Mouse (Mus musculus) urinary bladder, postnatal 10 days (tissue): Measurements from ENCODE around the gene Rpap2.

Source experiments
- DNase-seq: peaks from one replicate; pipeline ENCODE4 v3.0.0; 2022; ENCODE audit warnings: low spot score

Rpap2 gene

DNA sequence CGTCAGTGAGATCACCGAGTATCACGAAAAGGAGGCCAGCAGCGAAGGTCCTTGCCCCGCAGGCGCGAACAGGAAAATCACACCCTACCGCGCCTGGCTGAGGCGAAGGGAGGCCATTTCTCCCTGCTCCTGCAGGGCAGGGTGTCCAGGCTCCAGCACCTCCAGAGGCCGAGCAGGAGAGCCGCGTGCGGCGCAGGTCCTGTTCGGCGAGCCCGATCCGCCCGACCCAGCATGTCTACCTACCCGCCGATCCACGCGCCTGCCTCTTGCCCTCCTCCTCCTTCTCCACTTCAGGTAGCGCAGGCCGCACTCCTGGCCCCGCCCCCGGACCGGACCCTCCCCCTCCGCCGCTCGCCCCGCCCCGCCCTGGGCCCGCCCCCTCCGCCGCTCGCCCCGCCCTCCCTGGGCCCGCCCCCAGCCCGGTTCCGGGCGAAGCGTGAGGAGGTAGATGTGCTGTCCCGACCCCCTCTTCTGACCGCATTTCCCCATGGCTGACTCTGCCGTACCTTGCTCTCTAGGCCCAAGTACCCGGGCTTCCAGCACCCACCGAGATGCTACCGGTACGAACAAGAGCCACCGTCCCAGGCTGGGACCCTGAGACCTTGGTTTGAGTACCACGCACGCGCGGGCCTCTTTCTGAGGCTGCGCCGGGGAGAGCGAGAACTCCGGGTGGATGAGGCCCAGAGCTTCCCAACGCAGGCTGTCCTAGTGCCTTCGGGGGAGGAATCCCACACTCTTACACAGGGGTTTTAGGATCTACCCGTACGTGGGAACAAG, at the start of gene Rpap2, which contains the start of gene Glmn:
TSS of gene Rpap2 (plus strand) at position 73 of the 777 bp plus-strand sequence.
TSS of gene Glmn (minus strand) at position 588 of the 777 bp plus-strand sequence.
- peak; percentile 55 for DNase-seq

DNA sequence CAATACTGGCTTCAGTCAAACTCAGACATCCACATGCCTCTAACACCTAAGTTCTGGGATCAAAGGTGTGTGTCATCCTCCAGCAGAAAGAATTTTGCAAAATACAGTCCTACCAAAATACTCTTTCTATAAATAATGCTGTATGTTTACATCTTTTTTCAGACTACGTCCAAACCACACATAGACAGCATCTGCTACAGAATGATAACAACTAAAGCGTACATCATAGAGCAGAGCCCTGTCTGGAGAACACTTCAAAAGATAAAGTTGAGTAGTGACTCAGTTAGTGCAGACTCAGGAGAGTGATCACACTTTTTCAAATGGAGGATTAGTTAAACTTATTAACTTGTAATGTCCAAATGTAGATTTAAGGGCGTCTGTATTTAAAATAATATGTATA, 49.2 kb upstream of the Rpap2 start:
- DNase-seq: no peak

DNA sequence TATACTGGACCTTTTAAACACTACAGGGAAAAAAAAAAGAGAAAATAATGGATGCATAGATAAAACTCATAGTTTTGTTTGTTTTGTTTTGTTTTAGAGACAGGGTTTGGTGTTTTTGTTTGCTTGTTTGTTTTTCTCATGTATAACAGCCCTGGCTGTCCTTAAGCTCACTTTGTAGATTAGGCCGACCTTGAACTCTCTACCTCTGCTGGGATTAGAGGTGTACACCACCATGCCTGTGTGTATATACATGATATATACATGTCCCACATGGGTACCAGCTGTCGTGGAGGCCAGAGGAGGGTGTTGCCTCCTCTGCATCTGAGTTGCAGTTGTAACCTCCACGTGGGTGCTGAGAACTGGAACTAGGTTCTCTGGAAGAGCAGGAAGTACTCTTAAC, 48.7 kb upstream of the Rpap2 start:
- DNase-seq: no peak

DNA sequence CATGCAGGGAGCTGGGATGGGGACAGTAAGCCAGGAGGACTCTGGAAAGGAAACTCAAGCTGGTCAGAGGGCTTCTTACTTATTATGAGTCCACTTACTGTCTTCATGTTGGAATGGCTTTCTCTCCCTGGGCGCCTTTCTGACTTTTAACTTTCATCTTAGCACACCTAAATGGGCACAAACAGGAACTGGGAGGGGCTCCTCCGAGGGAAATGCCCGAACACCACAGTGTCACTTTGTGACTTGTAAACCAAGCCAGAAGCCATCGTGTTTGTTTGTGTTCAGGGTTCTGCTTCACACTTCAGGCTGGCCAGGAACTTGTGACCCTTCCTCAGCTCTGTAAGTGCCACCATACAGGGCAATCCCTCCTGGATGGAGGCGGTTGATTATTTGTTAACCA, 42.8 kb upstream of the Rpap2 start:
- no peak for DNase-seq

DNA sequence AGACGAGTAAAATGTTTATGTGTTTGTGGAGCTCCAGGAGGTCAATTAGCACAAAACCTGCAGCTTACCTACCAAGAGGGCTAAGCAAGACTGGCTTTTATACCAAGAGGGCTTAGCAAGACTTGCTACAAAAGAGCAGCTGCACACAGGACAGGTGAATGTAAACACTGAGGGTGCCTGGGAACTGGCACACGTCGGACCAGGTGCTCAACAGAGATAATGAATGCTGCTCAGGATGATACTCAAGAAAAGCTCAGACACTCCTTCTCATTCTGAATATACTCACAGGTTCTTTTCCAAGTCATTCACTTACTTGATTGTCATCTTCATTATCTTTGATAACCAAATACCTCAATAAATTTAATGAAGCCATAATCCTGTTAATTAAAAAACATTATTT, 40.2 kb upstream of the Rpap2 start:
- no peak for DNase-seq

DNA sequence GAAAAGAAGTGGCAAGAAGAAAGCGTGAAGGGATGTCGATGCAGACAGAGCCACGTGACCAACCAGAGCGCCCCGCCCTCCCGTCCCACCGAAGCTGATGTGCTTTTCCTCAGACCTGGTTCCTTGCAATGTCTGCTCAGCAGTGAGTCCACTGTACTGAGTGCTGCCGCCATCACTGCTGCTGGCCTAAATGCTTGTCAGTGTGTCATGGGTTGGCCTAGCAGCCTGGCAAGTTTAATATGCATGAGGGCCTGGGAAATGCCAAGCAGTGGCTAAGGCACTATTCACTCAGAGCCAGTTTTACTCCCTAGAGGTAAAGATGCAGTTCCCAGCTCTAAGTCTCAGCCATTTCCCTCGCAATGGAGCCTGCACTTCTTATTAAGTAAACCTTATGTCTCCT, 28.0 kb upstream of the Rpap2 start:
- DNase-seq: no peak

DNA sequence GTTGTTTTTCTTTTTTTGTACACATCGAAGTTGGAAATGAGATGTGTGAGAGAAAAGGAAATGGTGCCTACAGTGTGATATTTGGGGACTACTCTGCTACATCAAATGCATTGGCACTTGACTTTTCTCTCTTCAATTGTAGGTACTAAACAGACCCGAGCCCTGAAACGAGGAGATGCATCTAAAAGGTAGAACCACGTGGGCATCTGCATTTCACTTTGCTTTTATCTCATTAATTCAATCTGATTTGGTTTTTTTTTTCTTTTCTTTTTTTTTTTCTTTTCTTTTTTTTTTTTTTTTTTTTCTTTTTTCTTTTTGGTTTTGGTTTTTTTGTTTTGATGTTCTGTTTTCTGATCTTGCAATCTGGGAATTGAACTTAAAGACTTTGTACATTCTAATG, 1.2 kb downstream of the Rpap2 start:
- no peak for DNase-seq

DNA sequence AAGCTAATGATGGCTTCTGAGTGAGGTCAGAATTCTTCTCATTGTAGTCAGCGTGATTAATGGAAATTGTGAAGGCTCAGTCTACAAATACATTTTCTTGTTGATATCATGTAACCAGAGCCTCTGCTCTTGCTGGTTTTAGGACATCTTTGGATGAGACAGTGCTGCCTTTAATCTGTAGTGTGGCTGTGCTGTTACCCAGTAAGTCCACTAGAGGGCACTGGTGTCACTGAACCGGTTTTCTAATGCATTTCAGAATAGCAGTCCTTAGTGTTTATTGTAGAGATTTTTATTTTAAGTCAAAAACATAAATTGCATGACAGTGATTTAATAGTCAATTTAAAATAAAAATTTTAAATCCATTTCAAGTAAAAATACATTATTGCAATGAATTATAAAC, 14.1 kb downstream of the Rpap2 start:
- DNase-seq: no peak

DNA sequence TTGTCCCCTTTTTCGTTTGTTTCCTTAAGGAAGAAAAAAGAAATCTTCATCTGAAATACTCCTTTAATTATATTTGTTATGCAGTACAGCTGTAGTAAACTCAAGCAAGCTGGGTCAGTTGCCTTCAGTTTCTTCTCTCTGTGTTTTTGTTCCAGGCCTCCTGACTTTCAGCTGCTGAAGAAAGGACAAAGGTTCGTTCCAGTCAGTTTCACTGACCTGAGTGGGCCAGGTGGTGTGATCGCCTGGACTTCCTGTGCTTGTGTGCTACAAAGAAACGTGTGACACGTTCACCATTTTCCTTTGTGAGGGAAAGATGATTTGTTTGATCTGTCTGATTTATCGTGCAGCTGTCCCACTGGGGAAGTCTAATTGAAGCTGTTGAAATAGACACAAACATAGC, 20.8 kb downstream of the Rpap2 start:
- DNase-seq: no peak

DNA sequence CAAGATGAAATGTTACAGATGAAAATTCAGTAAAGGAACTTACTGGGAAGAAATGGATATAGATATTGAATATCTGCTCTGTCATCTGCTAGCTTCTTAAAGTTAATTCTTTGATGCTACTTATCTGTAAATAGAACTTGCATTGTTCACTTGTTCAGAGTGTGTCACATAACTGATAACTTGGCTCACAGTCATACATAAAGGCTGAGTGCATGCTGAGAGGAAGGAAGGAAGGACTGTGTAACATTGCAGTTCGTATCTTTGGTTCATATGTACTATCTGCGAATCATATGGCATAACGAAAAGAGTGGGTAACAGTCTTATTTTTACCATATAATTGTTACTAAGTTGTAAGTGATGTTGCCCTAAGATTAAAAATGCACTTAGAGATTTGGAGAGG, 24.2 kb downstream of the Rpap2 start:
- no peak for DNase-seq

DNA sequence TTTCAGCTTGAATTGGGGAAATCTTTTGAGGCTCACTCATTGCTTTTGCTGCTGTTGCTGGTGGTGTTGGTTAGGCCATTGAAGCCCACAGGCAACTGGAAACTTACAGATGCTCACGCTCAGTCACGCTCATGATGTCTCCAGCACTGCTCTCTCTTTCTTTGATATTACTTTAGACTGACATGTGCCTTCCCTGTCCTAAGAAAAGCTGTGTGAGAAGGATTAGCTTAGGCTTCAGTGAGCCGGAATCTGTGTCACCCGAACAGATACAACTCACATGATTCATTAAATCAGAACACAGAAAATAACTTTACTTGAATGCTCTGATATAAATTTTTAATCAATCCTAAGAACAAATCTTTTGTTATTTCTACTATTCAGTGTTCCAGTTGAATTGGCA, 36.5 kb downstream of the Rpap2 start:
- DNase-seq: no peak

DNA sequence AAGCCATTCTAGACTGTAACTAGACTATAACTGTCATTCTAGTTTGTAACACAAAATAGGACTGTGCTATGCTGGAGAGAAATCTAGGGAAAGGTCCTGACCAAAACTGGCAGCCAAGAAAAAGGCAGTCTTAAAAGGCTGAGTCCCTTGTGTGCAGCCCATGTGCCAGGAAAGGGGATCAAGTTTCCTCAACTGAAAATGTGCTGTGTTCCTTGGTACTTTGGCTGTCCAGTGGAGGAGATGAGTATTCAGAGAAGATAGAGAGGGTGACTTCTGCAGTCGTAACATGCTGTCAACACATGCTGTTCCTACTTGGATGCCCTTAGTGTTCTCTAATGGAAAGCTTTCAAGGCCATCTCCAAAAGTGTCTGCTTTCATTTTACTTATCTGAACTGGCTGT, 39.9 kb downstream of the Rpap2 start:
- DNase-seq: no peak

DNA sequence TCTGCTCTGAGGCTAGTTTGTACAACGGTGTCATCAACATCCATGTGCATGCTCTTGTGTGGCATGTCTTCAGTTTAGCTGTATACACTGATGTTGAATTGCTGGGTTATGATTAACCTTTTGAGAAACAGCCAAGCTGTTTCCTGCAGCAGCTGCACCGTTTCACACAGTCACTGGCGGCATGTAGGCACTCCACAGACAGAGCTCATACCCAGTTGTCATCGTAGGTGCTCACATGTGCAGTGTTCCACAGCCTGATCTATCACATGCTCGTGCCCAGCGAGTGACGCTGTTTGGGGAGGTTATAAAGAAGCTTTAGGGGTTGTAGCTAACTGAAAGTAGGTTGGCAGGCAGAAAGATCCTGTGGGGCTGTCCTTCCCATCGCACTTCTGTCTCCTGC, 41.2 kb downstream of the Rpap2 start:
- no peak for DNase-seq

DNA sequence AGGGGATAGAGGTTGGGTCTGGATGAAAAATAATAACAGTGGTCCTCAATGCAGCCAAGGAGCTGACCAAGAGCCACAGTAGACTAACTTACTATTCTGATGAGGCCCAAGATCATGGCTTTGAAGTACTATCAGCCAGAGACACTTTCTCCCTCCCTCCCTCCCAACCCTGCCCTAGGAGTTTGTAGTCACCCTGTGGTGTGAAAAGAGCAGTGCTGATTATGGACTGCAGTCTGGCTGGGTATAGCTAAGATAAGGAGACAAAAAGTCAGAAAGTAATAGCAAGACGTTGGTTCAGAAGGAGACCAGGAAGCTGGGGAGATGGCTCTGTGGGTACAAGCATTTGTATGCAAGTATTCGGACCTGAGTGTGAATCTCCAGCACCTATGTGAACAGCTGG, 47.4 kb downstream of the Rpap2 start:
- no peak for DNase-seq

DNA sequence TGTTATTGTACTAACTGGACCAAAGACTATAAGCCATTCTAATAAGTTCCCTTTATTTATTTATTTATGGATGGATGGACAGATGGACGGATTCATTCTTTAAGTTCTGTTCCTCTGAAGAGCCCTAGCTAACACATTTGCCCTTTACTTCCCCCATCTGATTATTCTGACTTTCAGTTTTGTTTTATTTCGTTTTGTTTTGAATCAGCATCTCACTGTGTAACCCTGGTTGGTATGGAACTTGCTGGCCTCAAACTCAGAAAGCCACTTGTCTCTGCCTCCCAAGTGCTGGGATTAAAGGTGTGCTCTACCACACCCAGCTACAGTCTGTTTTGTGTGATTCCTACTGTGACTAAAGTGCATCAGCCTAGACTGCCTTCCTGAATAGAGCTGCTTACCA, 48.8 kb downstream of the Rpap2 start:
- no peak for DNase-seq

DNA sequence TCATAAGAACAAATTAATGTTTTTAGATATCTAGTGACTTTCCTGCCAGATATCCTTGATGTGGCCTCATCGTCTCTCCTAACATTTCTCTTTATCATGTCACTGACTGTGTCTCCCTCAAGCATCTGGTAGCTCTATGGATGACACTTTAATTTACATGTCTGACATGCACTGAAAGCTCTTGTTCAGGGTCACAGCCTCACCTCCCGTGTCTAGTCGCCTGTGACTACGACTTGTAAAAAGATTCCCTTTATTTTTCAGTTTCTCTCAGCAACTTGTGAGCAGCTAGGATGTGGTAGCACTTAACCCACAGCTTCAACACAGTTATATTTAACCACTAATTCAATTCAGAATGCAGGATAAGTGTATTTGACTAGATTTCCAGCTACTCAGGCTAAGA, 50.4 kb downstream of the Rpap2 start:
- DNase-seq: no peak

DNA sequence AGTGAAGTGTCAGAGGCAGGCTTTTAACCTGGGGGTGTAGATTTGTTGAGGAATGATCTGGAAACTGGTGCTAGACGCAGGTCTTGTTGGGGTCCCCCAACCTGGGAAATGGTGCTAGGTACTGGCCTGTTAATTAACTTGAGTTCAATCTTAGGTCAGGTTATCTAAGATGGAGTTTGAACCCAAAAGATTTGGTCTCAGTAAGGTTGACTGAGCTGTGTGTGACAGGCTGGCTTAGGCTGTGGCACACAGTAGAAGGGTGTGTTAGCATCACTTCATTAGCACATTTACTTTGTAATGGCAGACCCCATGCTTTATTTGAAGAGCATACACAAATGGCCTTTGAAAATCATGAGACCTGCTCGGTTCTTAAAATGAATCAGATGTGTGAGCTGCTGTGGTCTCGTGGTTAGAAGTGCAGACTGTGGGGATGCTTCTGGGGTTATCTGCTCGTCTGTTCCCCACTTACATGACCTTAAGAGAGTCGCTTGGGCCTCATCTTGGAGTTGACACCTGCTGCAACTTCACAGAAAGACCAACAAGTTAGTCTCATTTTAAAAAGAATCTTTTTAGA, 51.5 kb downstream of the Rpap2 start:
- no peak for DNase-seq

DNA sequence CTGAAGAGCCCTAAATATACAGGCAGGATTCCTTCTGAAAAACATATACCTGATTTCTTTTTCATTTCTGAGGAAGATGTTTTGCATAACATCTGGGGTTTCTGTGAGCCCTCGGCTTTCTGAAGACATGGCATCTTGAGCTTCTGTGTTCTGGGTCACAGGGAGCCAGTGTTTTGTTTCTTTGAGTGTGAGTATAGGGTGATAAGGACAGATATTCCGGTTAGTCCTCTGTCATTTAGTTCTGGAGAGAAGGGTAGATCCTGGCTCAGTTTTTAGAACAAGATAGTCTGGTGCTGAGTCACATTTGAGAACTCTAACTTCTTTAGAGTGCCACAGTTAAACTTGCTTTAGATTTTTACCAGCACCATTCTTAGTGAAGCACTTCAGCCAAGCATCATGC, 52.5 kb downstream of the Rpap2 start:
- no peak for DNase-seq

DNA sequence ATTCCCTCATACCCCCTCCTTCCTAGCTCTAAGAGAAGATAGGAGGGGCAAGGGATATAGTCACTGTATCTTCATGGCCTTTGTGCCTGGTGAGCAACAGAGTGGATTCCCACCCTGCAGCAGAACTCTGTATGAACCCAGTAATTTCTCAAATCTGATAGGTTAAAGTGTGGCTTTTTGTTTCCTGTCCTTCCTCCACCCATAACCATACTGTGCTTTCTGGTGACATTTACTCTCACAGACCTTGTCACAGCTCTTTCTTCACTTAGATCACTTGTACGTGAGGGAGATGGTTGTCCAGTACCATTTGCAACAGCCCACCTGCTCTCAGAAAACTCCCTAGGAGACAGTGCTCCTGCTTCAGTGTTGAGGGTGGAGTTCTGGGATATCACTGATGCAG, 53.3 kb downstream of the Rpap2 start:
- no peak for DNase-seq

DNA sequence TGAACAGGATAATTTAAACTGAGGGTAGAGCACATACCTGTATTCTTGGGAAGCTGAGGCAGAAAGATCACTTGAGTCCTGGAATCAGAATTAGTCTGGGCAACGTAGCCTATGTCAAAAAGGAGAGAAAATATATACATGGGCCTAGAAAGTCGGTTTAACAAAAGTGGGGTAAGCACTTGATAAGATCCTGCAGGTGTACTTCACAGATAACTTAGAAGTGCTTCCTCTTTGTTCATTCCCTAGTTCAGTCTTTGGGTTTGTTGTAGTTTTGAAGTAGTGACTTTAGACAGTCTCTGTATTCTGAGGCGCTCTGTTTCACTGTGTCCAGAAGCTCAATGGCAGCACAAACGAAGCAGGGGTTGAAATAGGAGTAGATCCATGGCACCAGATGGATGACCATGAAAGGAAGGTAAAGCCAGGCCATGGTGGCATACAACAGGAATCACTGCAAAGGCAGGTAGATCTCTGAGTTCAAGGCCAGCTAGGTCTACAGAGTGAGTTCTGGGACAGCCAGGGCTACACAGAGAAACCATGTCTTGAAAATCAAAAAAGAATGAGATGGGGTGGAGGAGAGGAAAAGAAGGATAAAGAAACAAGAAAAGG, 55.0 kb downstream of the Rpap2 start:
- no peak for DNase-seq

DNA sequence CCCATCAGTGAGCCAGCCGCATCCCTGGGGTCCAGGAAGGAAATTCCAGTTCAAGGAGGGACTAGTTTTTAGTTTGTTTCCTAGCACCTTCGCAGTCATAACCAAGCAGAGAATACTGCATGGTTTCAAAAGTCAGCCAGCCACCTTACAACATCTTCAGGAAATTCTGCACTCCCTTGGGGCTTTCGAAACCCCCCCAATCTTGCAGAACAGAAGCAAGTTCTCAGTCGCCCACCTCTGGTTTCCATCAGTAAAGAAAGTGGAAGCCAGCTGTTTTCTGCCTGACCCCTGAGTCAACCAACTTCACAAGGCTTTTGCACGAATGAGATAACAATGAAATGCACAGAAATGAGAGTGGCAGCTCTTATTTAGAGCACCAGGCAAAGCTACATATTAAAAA, 81.2 kb downstream of the Rpap2 start:
- DNase-seq: no peak

DNA sequence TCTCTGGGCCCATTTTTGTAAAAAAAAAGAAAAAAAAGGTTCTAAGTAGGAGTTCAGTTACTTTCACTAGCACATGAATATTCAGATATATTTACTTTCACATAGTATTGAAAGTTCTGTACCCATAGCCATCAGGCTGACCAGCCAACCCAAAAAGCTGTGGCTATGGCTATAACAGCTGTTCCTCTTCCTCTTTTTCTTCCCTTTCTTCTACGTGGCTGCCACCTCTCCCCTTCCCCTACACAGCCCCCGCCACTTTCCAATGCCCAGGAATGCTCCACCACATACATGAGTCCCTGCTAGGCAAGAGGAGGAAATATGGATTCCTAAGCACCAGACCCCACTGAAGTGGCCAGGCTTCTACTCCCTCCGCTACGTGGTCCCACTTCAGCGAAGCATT, 84.1 kb downstream of the Rpap2 start:
- no peak for DNase-seq

DNA sequence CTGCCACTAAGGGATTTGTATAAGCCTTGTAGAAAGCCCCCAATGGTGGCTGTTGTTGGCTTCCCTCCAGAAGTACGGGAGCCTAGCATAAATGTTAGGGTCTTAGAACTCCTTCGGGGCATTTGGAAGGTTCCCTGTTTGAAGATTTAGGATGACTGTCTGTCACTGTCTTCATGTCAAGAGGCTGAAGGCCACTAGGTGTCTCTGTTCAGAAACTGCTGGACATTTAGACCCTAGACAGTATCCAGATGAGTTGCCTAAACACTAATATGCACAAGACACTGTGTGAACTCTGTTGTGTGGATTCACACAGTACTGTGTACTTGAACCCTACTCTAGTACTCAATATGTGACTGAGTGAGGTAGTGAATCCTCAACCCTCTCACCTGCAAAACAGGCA, 87.2 kb downstream of the Rpap2 start:
- DNase-seq: no peak

DNA sequence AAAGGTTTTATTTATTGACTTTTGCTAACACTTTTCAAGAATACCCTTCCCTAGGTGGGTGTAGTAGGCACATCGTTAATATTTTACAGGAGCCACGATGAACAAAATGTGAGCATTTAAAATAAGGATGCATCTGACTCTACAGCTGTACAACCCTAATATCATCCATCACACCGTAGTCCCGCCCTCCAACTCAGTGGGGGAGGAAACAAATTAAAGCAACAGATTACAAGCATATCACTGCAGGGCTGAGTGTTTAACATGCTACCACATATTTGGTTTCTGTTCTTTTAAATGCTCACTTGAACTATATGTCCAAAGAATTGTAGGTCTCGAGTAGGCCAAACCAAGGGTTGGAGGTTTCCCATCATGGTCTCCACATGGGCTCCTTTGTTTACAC, 90.0 kb downstream of the Rpap2 start:
- DNase-seq: no peak
